Mouse (Mus musculus): ENCODE data around the gene Ctps. TPM values are rescaled to one million over a fixed set of nuclear protein-coding genes. Genes with fewer than 3 reads are reported as not detected.
A peak's percentile ranks its signal among the peaks of the same experiment; 100 is the strongest.
"Not testable (repeated sequence)": the region's sequence is repeated elsewhere in the genome, so short reads cannot be mapped to it uniquely, and the experiment has no call there.

Ctps gene
- 10 to 100 TPM; 55.6 to 58.3 TPM for total RNA-seq (2021)
- long read RNA-seq, transcript Ctps-201 (19 exons, 2,705 nt) = major isoform, 42 of 59 reads
- long read RNA-seq, partial matches to known transcripts = 4 of 59 reads
- long read RNA-seq, other reads (novel, unspliced or antisense) = 13 of 59 reads

DNA sequence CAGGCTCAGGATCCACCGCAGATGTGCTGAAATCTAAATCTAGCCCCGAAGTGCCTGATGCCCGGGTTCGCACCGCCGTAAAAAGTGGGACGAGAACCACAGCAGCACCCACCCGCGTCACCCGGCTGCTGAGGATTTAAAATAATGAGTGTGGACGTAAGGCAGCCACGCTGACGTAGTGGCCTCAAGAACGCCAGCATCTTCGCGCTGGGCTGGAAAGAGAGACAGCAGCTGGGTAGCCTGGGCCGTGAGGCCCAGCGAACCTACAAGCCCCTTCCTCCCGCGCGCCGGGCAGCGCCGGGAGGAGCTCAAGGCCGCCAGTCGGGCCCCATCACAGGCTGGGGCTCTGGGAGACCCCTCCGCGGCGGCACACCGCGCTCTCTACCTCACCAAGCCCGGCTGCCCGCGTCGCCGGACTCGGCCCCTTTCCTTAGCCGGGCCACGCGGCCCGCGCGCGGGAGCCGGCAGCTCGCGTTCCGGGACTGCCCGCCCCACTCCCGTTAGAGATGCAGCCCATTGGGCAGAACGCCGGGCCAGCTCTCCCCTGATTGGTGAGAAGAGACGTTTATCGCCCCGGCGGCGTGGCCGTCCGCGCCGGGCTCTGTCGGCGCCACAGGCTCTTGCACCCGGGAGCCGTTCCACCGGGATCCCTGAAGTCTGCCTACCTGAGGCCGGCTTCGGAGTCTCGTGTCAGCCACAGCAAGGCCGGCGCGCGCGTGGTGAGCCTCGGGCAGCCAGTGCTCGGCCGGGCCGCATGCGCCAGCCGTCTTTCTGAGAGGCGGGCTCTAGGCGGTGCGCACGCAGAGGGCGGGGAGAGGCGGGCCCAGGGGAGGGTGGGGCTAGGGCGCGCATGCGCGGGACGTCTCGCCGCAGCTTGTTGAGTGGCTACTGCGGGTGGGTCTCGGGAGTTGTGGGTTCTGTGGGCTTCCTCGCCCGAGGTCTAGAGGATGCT lies at the start of gene Ctps:
Ctps (minus strand) TSS at position 791 of the 952 bp plus-strand sequence.
- peak; percentile 95 to 96 for DNase-seq (ENCODE audit: low spot score in 2 of 2)

GRCm38 (mm10) chr4:120616199-120617025 lies 46.3 kb upstream of the Ctps start:
- DNase-seq (ENCODE audit: low spot score in 2 of 2) = no peak

DNA sequence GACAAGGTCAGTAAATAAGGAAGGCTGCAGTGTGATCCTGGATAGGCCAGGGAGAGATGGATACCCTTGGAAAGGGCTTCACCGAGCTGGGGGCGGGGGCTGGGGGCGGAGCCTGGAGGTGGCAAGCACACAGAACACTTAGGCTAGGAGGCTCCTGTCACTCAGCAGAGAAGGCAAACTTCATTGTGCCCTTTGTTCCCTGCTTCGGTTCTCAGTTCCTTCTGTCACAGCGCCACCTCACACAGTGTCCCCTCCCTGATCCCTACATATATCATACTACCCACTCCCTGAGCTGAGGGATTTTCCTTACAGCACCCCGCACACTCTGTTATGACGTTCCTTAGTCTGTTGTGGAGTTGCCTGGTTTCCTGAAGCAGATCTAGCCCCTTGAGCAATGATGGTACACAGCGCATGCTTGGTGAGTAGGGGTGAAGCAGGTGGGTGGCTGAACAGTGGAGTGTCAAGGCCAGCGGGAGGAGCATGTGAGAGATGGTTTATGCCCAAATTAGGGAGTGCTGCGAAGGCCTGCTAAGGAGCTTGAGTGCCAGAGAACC lies 45.5 kb upstream of the Ctps start:
- no peak for DNase-seq (ENCODE audit: low spot score in 2 of 2)

DNA sequence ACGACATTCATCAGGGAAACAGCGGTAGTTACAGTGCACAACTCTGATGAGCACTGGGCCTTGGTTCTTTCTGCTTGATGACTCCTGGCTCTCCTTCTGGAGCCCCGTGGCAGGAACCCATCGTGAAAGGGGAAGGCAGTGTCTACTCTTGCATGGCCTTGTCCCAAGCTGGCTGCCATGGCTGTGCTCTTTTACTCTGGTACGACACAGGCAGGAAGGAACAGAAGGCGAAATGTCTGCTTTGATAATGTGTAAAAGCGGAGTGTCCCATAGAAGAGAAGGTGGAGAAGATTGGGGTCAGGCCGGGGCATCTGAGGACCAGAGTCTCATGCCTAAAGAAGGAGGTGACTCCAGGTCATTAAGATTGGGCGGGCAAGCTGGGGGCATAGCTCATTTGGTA lies 44.6 kb upstream of the Ctps start:
- no peak for DNase-seq (ENCODE audit: low spot score in 2 of 2)

DNA sequence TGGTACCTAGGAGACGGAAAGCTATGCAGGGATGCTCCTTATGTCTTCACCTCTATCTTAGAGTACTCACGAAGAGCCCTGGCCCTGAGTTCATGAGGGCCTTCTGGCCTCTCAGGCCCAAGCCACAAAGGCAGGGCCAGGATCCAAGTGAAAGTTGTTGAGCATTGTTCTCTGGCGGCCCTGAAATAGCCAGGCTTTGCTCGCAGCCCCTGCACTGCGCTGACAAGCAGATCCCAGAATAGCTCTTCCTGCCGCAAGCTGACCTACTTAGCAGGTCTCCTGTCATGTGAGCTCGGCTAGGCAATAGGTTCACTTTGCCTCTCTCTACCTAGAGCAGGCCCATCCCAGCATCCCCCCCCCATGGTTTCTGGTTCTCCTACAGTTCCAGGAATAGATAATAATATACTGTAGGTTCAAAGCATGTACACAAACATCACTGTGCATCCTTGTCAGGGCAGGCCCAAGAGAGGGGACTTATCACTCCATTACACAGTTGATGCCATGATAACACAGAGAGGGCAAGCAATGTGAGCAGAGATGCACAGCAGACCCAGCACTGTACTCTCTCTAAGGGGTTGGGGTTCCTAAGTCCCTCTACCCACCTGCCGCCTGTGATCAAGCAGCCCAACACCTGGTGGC lies 43.7 kb upstream of the Ctps start:
- DNase-seq (ENCODE audit: low spot score in 2 of 2) = no peak

GRCm38 (mm10) chr4:120612304-120613080 lies 42.4 kb upstream of the Ctps start:
- DNase-seq (ENCODE audit: low spot score in 2 of 2) = no peak

GRCm38 (mm10) chr4:120611005-120611404 lies 40.9 kb upstream of the Ctps start:
- no peak for DNase-seq (ENCODE audit: low spot score in 2 of 2)

DNA sequence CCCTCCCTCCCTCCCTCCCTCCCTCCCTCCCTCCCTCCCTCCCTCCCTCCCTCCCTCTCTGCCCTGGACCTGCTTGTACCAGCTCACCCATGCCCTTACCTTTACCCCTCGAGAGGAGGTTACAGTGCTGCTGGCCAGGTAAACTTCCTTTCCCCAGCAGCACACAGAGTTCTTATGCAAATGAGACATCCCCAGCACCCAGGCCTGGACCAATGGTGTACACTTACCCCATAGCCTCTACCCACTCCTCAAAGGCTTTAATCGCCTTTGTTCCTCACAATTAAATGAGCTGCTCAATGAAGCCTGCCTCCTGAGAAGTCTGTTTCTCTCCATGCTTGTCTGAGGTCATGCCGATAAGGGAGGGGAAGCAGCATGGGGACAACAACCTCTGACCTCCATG lies 36.9 kb upstream of the Ctps start:
- DNase-seq (ENCODE audit: low spot score in 2 of 2) = no peak

GRCm38 (mm10) chr4:120602669-120603068 lies 32.6 kb upstream of the Ctps start:
- DNase-seq (ENCODE audit: low spot score in 2 of 2) = no peak

DNA sequence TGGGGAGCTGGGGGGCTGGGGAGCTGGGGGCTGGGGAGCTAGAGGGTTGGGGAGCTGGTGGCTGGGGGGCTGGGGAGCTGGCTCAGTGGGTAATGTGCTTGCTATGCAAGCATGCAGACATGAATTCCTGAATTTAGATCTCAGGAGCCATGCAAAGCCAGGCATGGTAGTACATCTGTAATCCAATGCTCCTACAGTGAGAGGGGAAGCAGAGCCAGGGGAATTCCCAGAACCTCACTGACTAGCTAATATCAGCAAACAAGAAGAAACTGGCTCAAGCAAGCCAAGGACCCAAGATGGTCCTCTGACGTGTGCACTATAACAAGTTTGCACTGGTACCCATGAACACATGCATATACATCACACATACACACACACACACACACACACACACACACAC lies 31.7 kb upstream of the Ctps start:
- DNase-seq (ENCODE audit: low spot score in 2 of 2) = no peak

- DNase-seq (ENCODE audit: low spot score in 2 of 2) = no peak
Measured at GRCm38 (mm10) chr4:120598922-120599321, 28.8 kb upstream of the Ctps start.

GRCm38 (mm10) chr4:120596210-120596609 lies 26.1 kb upstream of the Ctps start:
- not testable (repeated sequence) for DNase-seq (ENCODE audit: low spot score in 2 of 2)

GRCm38 (mm10) chr4:120590973-120591372 lies 20.9 kb upstream of the Ctps start:
- DNase-seq (ENCODE audit: low spot score in 2 of 2) = no peak

DNA sequence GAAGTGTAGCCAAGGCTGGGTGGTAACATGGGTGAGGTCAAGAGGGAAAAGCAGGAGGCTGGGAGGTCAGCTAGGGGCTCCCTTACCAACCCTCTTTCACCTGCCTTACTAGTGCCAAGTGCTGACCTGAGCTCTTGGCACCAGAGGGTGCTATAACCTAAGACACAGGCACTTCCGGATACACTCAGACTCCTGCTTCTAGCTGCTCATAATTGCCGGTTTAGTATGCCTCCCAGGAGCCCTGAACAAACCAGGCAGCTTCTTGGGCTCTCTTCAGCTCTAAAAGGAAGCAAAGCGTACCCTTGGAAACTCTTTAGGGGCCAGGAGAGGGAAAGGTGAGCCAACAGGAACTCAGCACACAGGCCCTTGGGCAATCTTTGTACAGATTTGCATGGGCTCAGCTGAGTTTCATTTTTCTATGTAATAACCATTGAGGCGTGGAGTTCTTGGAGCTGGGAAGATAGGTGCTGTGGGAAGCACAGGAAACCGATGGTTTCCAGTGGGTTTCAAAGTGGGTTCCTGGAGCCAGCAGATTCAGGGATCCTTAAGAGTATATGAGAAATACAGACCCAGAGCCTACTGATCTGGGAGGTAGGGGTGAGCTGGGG lies 19.8 kb upstream of the Ctps start:
- peak; percentile 56 to 69 for DNase-seq (ENCODE audit: low spot score in 2 of 2)

DNA sequence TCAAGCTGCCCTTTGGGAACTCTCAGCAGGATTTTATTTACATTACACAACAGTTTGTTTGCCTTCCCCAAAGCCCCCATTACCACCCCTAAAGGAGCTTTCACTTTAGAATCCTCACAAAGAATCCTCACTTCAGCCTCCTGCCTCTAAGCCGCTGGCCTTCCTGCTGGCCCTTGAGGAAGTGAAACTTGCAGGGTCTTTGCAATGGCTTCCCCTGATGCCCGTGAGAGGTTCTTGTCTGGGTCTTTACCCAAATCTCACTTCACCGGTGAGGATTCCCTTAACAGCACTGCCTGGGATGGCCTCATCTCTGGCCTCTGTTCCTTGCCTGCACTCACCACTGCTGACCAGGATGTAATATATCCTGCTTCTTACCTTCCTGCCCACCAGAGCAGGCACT lies 19.0 kb upstream of the Ctps start:
- no peak for DNase-seq (ENCODE audit: low spot score in 2 of 2)

DNA sequence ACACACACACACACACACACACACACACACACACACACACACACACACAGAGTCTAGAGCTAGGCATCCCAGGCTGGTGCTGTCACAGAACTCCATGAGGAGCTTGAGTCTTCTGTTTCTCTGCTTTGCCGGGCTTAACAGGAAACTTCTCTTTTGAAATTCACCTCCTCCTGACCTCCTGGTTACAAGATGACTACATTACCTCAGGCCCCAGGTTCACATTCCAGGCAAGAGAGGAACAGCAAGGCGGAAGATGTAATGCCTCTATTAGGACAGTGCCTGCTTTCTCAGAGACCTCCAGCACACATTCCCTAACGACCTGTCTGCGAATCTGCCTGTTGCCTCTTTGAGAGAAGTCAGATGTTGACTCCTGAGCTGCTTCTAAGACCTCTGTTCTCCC lies 18.4 kb upstream of the Ctps start, which contains the start of gene Gm8439:
Gm8439 (plus strand) TSS at position 301 of the 400 bp plus-strand sequence.
- DNase-seq (ENCODE audit: low spot score in 2 of 2) = no peak

- DNase-seq (ENCODE audit: low spot score in 2 of 2) = no peak
Measured at GRCm38 (mm10) chr4:120586986-120587385, 16.9 kb upstream of the Ctps start.

DNA sequence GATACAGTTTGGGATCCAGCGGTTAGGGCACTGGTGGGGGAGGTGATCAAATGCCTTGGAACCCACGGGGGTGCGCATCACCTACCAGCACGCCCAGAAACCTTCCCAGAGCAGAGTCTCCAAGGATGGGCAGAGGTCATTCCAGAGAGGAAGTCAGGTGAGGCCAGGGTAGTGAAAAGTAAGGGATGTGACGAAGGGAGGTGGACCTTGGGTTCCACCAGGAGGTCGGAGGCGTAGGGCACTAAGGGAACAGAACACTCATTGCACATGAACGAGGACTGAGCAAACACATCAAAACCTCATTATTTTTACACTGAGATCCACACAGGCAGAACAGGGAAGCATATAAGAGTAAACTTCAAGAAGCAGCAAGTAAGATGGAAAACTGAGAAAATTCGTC lies 11.6 kb upstream of the Ctps start:
- DNase-seq (ENCODE audit: low spot score in 2 of 2) = no peak

GRCm38 (mm10) chr4:120580894-120581293 lies 10.8 kb upstream of the Ctps start:
- DNase-seq (ENCODE audit: low spot score in 2 of 2) = no peak

- DNase-seq (ENCODE audit: low spot score in 2 of 2) = no peak
Measured at GRCm38 (mm10) chr4:120571691-120572090, 1.6 kb upstream of the Ctps start.
